Mouse (Mus musculus) monocyte, adult 2 months (primary cell): Measurements from ENCODE around the gene Tyw1.

Experiments
- DNase-seq, 2 experiments: peaks; one replicate each; pipeline ENCODE4 v3.0.0; 2022; ENCODE audit warnings: low spot score in 2 of 2, low read depth in 1 of 2

The Tyw1 gene

DNA sequence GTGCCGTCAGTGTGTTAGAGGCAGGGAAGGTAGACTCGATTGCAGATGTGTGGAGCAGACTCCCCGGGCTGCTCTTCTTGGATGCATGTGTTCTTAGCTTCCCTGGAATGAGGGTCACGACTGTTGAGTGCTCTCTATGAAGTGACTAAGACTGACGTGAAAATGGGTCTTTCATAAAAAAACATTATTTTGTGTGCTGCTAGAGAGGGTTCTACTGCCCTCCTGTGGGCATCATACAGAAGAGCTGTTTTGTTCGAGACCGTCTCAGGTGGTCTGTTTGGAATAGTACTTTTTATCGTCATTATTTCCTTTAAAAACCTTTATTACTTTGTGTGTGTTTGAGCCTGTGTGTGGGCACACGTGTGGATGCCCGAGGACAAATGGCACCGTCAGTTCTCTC, 8.0 kb downstream of the Tyw1 start:
- no peak for DNase-seq

DNA sequence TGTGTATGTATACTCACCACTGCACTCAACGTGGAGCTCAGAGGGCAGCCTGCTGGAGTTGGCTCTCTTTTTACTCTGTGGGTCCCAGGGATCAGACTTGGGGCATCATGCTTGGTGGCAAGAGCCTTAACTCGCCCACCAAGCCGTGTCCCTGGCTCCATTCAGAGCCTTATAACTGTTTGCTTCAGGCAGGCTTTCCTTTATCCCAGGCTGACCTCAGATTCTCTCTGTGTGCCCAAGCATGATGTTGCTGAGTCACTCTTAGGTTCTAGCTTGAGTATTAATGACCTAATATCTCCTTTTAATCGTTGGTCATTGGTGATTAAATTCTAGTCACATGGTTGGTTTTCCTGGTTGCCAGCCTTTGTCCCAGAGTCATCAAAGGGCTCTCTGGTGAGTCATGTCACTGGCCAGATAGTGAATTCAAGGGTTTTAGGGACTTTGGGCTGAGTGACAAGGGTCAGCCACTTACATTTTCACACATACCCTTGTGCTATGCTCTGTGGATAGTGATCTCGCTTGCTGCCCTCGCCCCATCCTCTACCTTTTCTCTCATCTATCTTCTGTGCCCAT, 9.1 kb downstream of the Tyw1 start:
- DNase-seq, result no peak

DNA sequence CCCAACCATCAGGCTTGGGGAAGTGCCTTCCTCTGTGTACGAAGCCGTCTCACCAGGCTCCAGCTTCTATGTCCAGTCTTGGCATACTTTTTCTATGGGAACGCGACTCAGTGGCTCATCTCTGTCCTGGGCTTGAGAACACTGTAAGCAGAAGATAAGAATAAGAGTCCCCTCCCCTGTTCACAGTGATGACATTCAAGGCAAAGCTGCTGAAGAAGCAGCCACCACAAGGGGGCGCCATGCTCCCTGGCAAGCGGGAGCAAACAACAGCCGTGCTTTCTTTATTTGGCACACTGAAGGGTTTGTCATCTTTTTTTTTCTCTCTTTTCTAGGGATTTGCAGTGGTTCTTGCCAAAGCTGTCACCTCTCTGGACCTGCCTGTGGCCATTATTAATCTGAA, 11.2 kb downstream of the Tyw1 start:
- DNase-seq, result no peak

DNA sequence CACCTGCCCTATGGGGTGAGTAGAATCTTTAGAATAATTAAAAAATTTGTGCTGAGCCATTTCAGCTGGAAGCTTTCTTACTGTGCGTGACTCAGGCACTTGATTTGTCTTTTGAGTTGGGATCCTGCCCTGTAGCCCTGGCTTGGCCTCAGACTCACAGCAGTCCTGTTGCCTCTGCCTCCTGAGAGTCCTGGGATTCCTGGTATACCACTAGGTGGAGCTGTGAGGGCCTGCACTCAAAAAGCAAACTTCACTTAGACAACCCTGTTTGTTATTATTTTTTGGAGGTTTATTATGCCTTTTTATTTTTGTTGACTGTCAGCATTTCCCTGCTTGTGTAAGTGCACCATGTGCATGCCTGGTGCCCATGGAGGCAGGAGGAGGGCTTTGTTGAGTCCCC, 11.9 kb downstream of the Tyw1 start:
- DNase-seq, result no peak

DNA sequence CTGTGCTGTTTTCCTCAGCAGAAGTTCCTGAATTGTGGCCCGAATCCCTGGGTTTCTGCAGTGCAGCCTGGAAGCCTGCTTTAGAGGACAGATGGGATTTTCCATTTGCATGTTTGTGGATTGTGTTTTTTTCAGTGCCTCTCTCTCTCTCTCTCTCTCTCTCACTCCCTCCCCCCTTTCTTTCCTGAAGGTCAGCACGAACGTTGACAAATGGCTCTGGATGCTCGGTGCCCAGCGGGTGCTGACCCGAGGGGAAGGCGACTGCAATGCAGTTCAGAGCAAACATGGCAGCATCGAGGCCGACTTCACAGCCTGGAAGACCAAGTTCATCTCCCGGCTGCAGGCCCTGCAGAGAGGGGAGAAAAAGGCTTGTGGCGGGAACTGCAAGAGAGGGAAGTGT, 13.6 kb downstream of the Tyw1 start:
- no peak for DNase-seq

DNA sequence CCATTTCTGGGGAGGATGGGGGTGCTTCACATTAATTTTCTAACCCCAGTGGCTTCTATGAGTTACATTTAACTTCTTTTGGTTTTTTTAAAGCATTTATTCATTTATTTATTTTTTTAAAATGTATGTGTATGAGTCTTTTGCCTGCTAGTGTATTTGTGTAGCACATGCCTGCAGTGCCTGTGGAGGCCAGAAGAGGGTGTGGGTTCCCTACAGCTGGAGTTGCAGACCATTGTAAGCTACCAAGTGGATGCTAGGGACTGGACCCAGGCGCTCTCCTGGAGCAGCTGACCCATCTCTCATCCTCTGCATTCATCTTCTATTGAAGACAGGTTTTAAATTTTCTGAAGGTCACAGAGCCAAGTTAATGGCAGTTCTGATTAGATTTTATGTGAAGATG, 16.9 kb downstream of the Tyw1 start:
- DNase-seq, result no peak

DNA sequence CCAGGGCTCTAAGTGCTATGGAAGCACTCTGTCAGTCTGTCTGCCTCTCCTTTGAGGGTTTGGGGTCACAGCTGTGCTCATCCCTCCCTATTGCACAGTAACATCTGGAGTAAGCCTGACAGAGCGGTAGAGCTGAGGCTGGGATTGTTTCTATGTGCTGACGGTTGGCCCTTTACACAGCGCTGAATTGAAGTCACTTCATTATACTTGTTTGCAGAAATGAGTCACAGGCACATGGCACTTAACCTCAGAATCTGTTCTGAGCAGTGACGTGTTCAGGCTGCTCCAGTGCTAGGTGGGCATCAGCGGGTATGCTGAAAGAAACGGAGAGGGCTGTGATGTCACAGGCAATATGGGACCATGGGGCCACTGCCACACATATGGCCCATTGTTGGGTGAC, 17.6 kb downstream of the Tyw1 start:
- DNase-seq, result no peak

DNA sequence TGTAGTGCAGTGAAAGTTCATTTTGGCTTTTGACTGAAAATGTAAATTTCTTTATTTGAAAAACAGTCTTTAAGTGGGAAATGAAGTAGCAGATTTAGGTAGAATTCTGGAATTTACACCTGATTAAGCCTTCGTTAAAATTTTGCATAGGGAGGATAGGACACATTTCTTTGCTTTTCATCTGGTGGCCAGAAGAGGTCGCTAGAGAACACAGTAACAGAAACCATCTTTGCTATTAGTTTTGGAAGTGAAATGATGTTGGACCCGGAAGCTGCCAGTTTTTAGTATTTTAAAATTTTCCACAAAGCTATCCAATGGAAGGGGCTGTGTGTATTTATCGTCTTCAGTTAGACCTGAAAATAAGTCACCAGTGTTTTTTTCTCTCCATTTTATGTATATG, 20.1 kb downstream of the Tyw1 start:
- no peak for DNase-seq

DNA sequence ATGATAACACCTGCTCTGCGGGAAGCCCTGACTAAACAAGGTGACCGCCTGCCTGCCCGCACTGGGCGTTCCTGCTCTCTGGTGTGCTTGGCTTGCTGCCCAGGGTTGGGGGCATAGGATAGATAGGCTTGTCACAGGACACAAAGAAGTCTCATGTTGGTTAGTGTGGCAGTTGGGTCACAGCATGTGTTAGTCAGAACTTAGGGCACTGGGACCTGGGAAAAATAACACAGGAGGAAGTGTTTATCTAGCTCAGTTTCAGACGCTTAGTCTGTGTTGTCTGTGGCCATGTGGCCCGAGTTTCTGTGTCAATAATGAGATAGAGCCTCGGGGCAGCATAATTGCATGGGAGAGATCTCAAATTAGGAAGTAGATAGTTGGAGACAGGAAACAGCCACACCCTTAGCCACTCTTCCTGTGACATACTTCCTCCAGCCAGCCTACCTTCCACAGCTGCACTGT, 22.6 kb downstream of the Tyw1 start:
- peak in 1 of 2 experiments; percentile 32 for DNase-seq

DNA sequence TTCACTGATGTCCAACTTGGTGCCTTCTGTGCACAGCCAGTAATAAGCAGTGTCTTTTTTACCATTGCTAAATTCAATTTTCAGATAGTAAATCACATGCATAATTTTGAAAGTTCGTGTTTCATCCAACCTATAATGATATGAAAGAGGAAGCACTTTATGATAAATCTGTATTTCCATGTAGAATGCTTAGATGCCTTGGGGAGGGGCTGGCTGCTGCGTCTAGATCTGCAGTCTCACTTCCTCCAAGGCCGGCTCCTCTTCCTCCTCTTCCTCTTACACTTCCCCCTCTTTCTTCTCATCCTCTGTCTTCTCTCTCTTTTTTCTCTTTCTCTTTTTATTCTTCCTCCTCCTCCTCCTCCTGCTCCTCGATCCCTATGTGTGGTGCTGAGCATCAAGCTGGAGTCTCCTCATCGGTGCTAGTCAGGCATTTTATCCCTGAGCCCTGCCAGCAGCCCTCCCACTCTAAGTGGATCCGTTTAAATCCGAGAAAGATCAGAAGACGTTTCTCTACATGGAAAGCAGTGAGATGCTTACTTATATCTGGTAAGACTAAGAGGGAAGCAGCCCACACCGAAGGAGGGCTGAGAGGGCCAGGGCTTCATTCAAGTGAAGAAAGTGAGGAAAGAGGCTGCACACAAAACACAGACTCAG, 27.8 kb downstream of the Tyw1 start:
- DNase-seq, result no peak

DNA sequence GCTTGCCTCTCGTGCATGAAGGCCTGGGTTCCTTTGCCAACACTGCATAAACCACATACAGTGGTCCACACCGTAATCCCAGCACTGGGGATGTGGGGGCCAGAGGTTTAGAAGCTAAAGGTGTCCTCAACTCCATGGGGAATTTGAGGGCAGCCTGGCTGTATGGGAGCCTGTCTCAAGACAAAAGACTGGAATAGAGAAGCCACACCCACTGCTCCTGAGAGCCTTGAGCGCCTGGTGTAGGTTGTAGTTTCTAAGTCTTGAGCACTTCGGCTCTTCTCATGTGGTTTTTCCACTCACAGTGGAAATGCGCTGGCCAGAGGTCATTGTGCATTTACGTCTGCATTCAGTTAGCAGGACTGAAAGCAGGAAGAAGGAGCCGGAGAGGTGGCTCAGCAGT, 32.7 kb downstream of the Tyw1 start:
- DNase-seq, result no peak

DNA sequence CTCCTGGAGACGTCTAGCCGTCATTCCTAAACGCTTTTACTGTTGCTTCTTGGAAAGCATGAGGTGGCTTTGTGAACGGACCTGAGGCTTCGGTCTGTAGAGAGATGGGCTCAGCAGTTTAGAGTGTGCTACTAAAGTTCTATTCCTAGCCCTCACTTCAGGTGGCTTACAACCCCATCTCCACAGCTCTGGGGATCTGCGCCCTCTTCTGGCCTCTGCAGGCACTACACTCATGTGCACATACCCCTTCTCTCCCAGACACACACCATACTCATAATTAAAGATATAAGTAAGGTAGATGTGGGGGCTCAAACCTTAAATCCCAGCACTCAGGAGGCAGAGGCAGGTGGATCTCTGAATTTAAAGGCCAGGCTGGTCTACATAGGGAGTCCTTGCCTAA, 34.8 kb downstream of the Tyw1 start:
- DNase-seq, result no peak

DNA sequence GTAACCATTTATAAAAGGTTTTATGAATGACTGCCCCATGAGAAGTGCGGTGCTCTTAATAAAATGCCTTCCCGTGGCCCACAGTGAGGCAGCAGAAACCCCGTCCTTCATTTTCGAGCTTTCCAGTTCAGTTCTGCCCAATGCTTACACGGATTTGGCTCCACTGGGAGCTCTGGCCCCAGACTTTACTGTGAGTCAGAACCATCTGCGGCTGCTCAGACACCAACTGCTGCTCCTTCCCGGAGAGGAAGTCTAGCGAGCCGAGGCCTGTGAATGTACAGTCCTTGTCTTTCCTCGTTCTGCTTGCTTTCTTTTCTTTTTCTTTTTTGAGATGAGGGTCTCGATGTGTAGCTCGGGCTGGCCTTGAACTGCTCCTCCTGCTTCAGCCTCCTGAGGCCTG, 35.4 kb downstream of the Tyw1 start:
- DNase-seq, result no peak

DNA sequence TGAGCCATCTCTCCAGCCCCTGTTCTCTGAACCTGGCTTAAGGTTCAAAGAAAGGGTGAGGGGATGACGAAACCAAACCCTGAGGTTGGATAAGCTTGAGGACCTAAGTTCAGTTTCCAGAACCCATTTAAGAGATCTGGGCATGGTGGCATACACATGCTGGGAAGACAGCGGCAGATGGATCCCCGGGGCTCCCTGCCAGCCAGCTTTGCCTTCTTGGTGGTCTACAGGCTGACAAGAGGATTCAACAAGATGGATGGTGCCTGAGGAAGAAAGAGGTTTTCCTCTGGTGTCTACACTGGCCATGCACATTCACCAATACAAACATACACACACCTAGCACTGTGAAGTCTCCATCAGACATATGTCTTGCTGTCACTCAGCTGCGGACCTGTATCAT, 37.6 kb downstream of the Tyw1 start:
- no peak for DNase-seq

DNA sequence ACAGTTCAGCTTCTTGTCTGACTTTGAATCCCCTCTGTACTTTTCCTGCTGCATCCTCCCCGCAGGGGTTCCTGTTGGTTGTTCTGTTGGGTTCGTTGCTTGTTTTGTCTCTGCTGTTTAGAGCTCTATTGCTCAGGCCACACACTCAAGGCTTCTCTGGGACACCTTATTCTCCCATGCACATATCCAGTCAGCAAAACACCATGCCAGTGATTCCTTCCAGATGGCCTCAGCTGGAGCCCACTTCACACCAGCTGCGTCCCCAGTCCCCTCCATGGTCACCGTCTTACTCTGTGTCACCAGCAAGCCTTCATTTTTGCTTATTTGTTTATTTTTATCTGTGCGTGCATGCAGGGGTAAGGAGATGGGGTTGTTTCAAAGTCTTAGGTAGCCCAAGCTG, 38.5 kb downstream of the Tyw1 start:
- DNase-seq, result no peak

DNA sequence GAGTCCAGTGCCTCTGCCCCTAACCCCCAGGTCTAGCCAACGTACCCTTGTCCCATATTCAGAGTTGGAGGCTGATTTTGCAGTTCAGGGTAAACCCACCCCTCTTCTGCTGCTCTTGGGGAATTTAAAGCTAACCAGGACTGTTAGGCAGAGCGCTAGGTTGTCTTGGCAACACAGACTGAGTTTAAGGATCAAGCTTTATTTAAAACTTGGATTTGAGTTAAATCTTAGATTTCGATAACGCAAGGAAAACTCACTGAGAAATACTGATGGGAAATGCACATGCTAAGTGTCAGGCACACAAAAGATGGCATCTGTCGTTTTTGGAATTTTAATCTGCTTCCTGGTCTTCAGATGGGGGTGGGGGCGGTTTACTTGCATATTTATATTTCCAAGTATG, 39.2 kb downstream of the Tyw1 start:
- no peak for DNase-seq

DNA sequence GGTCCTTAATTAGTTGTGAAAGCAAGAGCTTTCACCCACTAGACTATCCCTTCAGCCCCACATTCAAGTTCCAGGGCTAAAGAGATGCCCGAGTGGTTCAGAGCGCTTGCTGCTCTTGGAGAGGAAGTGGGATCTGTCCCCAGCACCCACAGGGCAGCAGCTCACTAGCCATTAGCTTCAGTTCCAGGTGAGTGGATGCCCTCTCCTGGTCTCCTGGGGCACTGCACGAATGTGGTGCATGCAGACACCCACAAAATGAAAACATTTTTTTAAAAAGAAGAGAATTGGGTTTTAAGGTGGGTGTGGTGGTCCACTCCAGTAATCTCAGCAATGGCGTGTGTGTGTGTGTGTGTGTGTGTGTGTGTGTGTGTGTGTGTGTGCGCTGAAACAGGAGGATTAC, 40.7 kb downstream of the Tyw1 start:
- no peak for DNase-seq

DNA sequence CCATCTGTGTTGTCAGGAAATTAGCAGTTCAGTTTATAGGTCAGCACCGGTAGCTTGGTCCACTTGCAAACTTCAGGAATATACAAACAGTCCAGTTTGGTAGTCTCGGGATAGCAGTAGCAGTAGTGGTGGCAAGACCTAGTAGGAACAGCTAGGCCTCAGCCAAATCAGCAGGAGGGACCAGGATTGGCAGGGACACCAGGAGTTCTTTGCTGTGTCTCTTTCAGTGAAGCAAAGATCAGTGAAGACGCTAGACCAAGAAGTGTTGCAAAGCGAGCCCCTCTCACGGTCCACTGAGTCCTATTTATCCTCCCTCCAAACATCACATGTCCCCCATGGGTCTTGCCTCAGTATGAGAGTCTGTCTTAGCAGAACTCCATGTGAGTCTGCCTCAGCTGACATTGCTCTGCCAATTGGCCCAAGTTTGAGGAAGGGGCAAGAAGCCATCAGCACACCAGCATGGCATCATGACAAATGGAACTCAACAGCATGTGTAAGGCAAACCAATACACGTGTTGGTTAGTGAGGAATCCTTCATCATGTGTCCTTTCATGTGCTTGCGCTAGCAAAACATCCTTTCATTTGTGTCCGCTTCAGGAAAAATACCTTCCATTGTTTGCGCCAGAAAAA, 43.5 kb downstream of the Tyw1 start:
- DNase-seq, result no peak

DNA sequence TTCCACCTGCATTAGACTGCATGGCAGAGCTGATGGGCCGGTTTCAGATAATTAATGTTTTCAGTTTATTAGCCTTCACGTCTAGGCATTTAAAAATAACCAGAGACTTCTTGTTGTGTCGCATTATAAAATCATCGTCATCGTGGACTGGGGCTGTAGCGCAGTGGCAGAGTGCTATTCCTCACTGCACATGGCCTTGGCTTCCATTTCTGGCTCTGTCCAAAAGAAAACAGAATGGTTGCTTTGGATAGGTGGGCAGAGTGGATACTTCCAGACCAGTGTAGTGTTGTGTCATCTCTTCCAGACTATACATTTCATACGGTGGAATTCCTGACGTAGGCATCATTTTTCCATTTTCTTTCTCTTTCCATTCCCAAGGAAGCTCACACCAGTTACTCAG, 44.1 kb downstream of the Tyw1 start:
- DNase-seq, result no peak

DNA sequence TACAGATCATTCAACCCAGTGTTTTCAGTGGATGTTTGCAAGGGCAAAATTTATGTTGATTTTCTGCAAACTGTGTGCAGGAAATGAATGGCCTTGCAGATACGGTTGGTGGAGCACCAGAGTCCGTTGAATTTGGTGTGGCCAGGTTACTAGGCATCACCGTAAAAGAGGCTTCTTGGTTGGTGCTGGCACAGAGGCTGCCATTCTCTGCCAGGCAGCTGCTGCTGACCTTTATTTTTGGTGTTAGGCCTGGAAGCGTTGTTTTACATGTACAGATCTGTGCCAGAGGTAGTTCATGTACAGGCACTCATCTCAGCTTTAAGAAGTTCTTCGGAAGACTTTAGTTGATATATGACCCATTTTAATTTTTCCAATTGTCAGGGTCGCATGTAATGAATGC, 48.2 kb downstream of the Tyw1 start:
- DNase-seq, result no peak

DNA sequence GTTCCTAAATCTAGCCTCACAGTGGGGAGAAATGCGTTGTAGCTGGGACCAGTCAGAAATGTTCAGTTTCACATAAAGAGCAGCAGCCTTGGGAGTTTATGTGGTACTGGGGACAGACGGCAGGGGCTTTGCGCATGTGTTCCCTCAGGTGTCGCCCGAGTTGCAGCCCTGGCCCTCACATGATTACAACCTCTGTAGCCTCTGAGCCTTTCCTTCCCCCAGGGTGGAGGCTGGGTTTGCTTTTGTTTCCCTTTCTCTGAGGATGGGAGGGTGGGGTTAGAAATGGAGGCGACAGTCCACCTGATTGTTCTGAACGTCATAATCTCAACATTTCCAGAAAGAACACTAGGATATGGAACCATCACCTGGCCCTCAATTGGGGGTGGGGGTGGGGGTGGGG, 52.5 kb downstream of the Tyw1 start:
- DNase-seq, result no peak

DNA sequence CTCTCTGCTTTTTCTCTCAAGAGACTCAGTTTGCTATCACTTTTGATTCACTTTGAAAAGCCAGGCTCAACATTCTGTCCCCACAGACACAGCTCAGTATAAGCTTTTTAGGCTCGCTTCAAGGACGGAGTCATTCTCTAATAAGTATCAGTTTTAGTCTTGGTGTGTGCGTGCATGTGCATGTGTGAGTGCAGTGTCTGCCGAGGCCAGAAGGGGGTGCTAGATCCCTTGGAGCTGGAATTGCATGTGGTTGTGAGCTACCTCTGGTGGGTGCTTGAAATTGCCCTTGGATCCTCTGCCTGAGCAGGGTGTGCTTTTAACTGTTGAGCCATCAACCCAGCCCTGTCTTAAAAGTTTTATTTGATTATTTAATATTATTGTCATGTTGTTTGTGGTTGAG, 54.7 kb downstream of the Tyw1 start:
- no peak for DNase-seq

DNA sequence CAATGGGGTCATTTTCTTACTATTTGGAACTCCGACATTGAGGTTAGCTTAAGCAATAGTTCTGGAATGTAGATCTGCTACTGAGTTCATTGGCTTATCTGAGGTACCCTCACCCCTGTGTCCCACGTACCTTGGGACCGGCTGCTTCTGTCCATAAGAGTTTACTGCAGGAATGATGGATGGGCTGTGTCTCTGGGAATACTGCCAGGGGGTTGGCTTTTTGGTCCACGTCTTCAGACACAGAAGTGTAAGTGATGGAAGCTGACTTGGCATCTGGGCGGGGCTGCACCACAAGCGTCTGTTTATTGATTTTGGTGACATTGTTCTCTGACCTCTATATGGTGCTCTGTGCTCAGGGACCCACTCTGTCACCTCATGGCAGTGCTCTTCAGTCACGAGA, 55.4 kb downstream of the Tyw1 start:
- no peak for DNase-seq
